Comparison of ENCODE assay signal across 14 mouse cellular contexts in genomic region chrX:57223301-57223700, GRCm38 (mm10). TPM values are rescaled to one million over a fixed set of nuclear protein-coding genes. Genes with fewer than 3 reads are reported as not detected.
DNase-seq lines count a peak whose midpoint lies in the region; ATAC-seq lines count a peak whose summit lies in the region.
"Had no signal": no experiment of that assay in that cellular context is flagged by ENCODE, and none has a peak within 500 bp of the region (broad histone marks: within the 10 kb centered on the region; RNA-seq: fewer than 3 reads in every experiment).

No protein-coding gene starts in this region.

- H3K4me3 ChIP-seq in forebrain, embryonic 14.5 days (ENCODE audit: low read depth, low read length), result no peak overlapping the region
- no peak overlapping the region for H3K4me3 ChIP-seq in forebrain, embryonic 11.5 days (ENCODE audit: low read depth, low read length)
- H3K4me3 ChIP-seq in brown adipose tissue, adult 24 weeks (ENCODE audit: insufficient read depth, low read depth, low read length), result peak overlapping the region; percentile 14; the same call in 1 of the 2 replicates
- no peak overlapping the region for H3K4me3 ChIP-seq in neural tube, embryonic 15.5 days (replicated peaks)
- H3K4me3 ChIP-seq in hindbrain, embryonic 14.5 days (replicated peaks; ENCODE audit: low read length), result no peak overlapping the region
- H3K4me3 ChIP-seq: embryonic facial prominence, embryonic 12.5 days; hindbrain, embryonic 10.5 days; midbrain, embryonic 10.5 days had no signal

- H3K27ac ChIP-seq in forebrain, embryonic 14.5 days (ENCODE audit: low read depth, low read length), result no peak overlapping the region
- no peak overlapping the region for H3K27ac ChIP-seq in forebrain, embryonic 11.5 days (ENCODE audit: low read depth, low read length)
- H3K27ac ChIP-seq in brown adipose tissue, adult 24 weeks (replicated peaks; ENCODE audit: low read depth, low read length), result no peak overlapping the region
- H3K27ac ChIP-seq in neural tube, embryonic 15.5 days (replicated peaks), result no peak overlapping the region
- no peak overlapping the region for H3K27ac ChIP-seq in hindbrain, embryonic 14.5 days
- H3K27ac ChIP-seq: embryonic facial prominence, embryonic 12.5 days; hindbrain, embryonic 10.5 days; liver, embryonic 14.5 days; midbrain, embryonic 10.5 days; stomach, postnatal 0 days had no signal

- WGBS in forebrain, embryonic 14.5 days, result 78% methylated on average over 10 of the region's 10 CpGs
- 90% methylated on average over 10 of the region's 10 CpGs for WGBS in forebrain, embryonic 11.5 days
- 84% methylated on average over 10 of the region's 10 CpGs for WGBS in neural tube, embryonic 15.5 days
- whole genome bisulfite sequencing in hindbrain, embryonic 14.5 days, result 86% methylated on average over 10 of the region's 10 CpGs

- no peaks in the 10 kb centered on the region for H3K9me3 ChIP-seq in forebrain, embryonic 14.5 days (replicated peaks; ENCODE audit: control insufficient read depth, low read length)
- no peaks in the 10 kb centered on the region for H3K9me3 ChIP-seq in forebrain, embryonic 11.5 days (ENCODE audit: control insufficient read depth, low read length)
- H3K9me3 ChIP-seq in neural tube, embryonic 15.5 days (replicated peaks), result no peaks in the 10 kb centered on the region
- H3K9me3 ChIP-seq in hindbrain, embryonic 14.5 days (ENCODE audit: control insufficient read depth, low read length), result no peaks in the 10 kb centered on the region
- H3K9me3 ChIP-seq: embryonic facial prominence, embryonic 12.5 days; hindbrain, embryonic 10.5 days; midbrain, embryonic 10.5 days had no signal

- peak; percentile 19 for DNase-seq in forebrain, embryonic 14.5 days (ENCODE audit: low spot score)
- DNase-seq in forebrain, embryonic 11.5 days (ENCODE audit: low spot score), result no peak
- DNase-seq in kidney, postnatal 14 days, result peak; percentile 0
- no peak for DNase-seq in kidney, postnatal 10 days
- peak; percentile 23 to 33 for DNase-seq in right cerebral cortex, postnatal 10 days (ENCODE audit: low spot score in 2 of 2)
- DNase-seq in hindbrain, embryonic 14.5 days (ENCODE audit: low spot score), result no peak
- DNase-seq: kidney, adult 8-10 months had no signal

- H3K27me3 ChIP-seq in forebrain, embryonic 14.5 days (replicated peaks; ENCODE audit: control insufficient read depth, insufficient read depth, low read length), result no peaks in the 10 kb centered on the region
- no peaks in the 10 kb centered on the region for H3K27me3 ChIP-seq in forebrain, embryonic 11.5 days (ENCODE audit: control insufficient read depth, insufficient read depth, low read length)
- no peaks in the 10 kb centered on the region for H3K27me3 ChIP-seq in neural tube, embryonic 15.5 days (replicated peaks)
- no peaks in the 10 kb centered on the region for H3K27me3 ChIP-seq in hindbrain, embryonic 14.5 days (ENCODE audit: control insufficient read depth, insufficient read depth, low read length)
- H3K27me3 ChIP-seq: embryonic facial prominence, embryonic 12.5 days had no signal

- H3K9ac ChIP-seq in forebrain, embryonic 14.5 days (ENCODE audit: low read length), result no peak overlapping the region
- no peak overlapping the region for H3K9ac ChIP-seq in forebrain, embryonic 11.5 days (ENCODE audit: low read length)
- H3K9ac ChIP-seq in neural tube, embryonic 15.5 days (replicated peaks), result no peak overlapping the region
- no peak overlapping the region for H3K9ac ChIP-seq in hindbrain, embryonic 14.5 days
- H3K9ac ChIP-seq: embryonic facial prominence, embryonic 12.5 days; liver, embryonic 14.5 days had no signal

- no peaks in the 10 kb centered on the region for H3K36me3 ChIP-seq in forebrain, embryonic 14.5 days (ENCODE audit: control insufficient read depth, insufficient read depth, low read length)
- no peaks in the 10 kb centered on the region for H3K36me3 ChIP-seq in forebrain, embryonic 11.5 days (ENCODE audit: control insufficient read depth, insufficient read depth, low read length)
- no peaks in the 10 kb centered on the region for H3K36me3 ChIP-seq in neural tube, embryonic 15.5 days
- H3K36me3 ChIP-seq in hindbrain, embryonic 14.5 days (replicated peaks; ENCODE audit: control insufficient read depth, insufficient read depth), result no peaks in the 10 kb centered on the region
- H3K36me3 ChIP-seq: embryonic facial prominence, embryonic 12.5 days; hindbrain, embryonic 10.5 days; midbrain, embryonic 10.5 days had no signal

- ATAC-seq in forebrain, embryonic 14.5 days, result no peak
- ATAC-seq in forebrain, embryonic 11.5 days (replicated peaks; ENCODE audit: low FRiP score), result no peak
- no peak for ATAC-seq in neural tube, embryonic 15.5 days (ENCODE audit: low FRiP score)
- no peak for ATAC-seq in hindbrain, embryonic 14.5 days (ENCODE audit: low FRiP score)

- H3K4me1 ChIP-seq in forebrain, embryonic 14.5 days (ENCODE audit: control insufficient read depth, insufficient read depth, low read length), result no peaks in the 10 kb centered on the region
- no peaks in the 10 kb centered on the region for H3K4me1 ChIP-seq in forebrain, embryonic 11.5 days (replicated peaks; ENCODE audit: control insufficient read depth, insufficient read depth, low read length)
- H3K4me1 ChIP-seq in brown adipose tissue, adult 24 weeks (ENCODE audit: control insufficient read depth, insufficient read depth, insufficient read length, low read length), result no peaks in the 10 kb centered on the region
- no peaks in the 10 kb centered on the region for H3K4me1 ChIP-seq in neural tube, embryonic 15.5 days
- H3K4me1 ChIP-seq in hindbrain, embryonic 14.5 days (replicated peaks; ENCODE audit: control insufficient read depth, insufficient read depth, low read length), result no peaks in the 10 kb centered on the region
- H3K4me1 ChIP-seq: embryonic facial prominence, embryonic 12.5 days; hindbrain, embryonic 10.5 days; midbrain, embryonic 10.5 days had no signal

- no peak overlapping the region for H3K4me2 ChIP-seq in forebrain, embryonic 14.5 days (ENCODE audit: low read length)
- H3K4me2 ChIP-seq in forebrain, embryonic 11.5 days (ENCODE audit: low read depth, low read length, severe bottlenecking), result no peak overlapping the region
- no peak overlapping the region for H3K4me2 ChIP-seq in neural tube, embryonic 15.5 days
- H3K4me2 ChIP-seq in hindbrain, embryonic 14.5 days (replicated peaks), result no peak overlapping the region
- H3K4me2 ChIP-seq: embryonic facial prominence, embryonic 12.5 days had no signal

RNA-seq across cellular contexts. Expression of gene Cd40lg, which starts 11.4 kb away (rescaled TPM):
- not detected in 2 replicates for polyA plus RNA-seq in forebrain, embryonic 14.5 days (2014; fragmentation: Nextera tagmentation; extraction: Ambion mirVana)
- polyA plus RNA-seq in forebrain, embryonic 11.5 days (2014; fragmentation: Nextera tagmentation; extraction: Ambion mirVana), result not detected in 2 replicates
- not detected in 2 replicates for polyA plus RNA-seq in brown adipose tissue, adult 24 weeks (2012; ENCODE audit: insufficient read depth, insufficient read length, missing spikeins)
- not detected in 2 replicates for polyA plus RNA-seq in neural tube, embryonic 15.5 days (2015; fragmentation: Nextera tagmentation; extraction: Ambion mirVana)
- not detected in 2 replicates for polyA plus RNA-seq in hindbrain, embryonic 14.5 days (2014; fragmentation: Nextera tagmentation; extraction: Ambion mirVana)
- polyA plus RNA-seq: embryonic facial prominence, embryonic 12.5 days; hindbrain, embryonic 10.5 days; liver, embryonic 14.5 days; midbrain, embryonic 10.5 days; stomach, postnatal 0 days had no signal

Comparison
In these comparisons a context has a peak if more than half of its experiments do, and no peak if none do; other contexts are left out.
1. DNase-seq: peak in forebrain, embryonic 14.5 days (single experiment), kidney, postnatal 14 days (single experiment) and right cerebral cortex, postnatal 10 days (2 of 2); none in forebrain, embryonic 11.5 days (single experiment), kidney, postnatal 10 days (single experiment) and hindbrain, embryonic 14.5 days (single experiment).